Mouse (Mus musculus): ENCODE data around the gene Lrrc28. TPM values are rescaled to one million over a fixed set of nuclear protein-coding genes. Genes with fewer than 3 reads are reported as not detected.

Gene Lrrc28
- total and polyA plus RNA-seq, 2 experiments = 22.1 to 40.7 TPM

- Histone ChIP-seq H3K27me3 (ENCODE audit: control insufficient read depth, insufficient read depth, low read length) (no peaks in the 10 kb centered on the region), H3K27ac (replicated peaks; ENCODE audit: insufficient read depth, low read depth, low read length) (no peak overlapping the region), H3K4me1 (ENCODE audit: control insufficient read depth, insufficient read depth, low read length) (no peaks in the 10 kb centered on the region), H3K79me2 (ENCODE audit: control insufficient read depth, insufficient read depth, low read length) (no peaks in the 10 kb centered on the region; the same call in 1 of the 2 replicates), H3K4me3 (ENCODE audit: insufficient read depth, low read depth, low read length) (no peak overlapping the region), H3K9ac (ENCODE audit: low read depth, low read length) (no peak overlapping the region), H3K36me3 (ENCODE audit: control insufficient read depth, insufficient read depth, low read length) (peaks cover 2% of the 10 kb centered on the region; the same call in 1 of the 2 replicates)
- no peak for TF ChIP-seq POLR2A (IDR thresholded peaks at IDR 0.05; ENCODE audit: extremely low read depth, insufficient read depth, low read length)
- TF ChIP-seq CTCF (IDR thresholded peaks at IDR 0.05; ENCODE audit: low read depth, low read length) = no peak
- DNase-seq (ENCODE audit: extremely low read depth, low read depth, low spot score) = no peak
- 82% methylated on average over 2 of the region's 2 CpGs for WGBS
Observed at GRCm38 (mm10) chr7:67554863-67555262, 90.2 kb downstream of the Lrrc28 start.

GRCm38 (mm10) chr7:67551242-67551641 is 93.8 kb downstream of the Lrrc28 start:
- Histone ChIP-seq H3K9ac (ENCODE audit: low read depth, low read length) (no peak overlapping the region), H3K36me3 (ENCODE audit: control insufficient read depth, insufficient read depth, low read length) (no peaks in the 10 kb centered on the region; the same call in 1 of the 2 replicates), H3K79me2 (ENCODE audit: control insufficient read depth, insufficient read depth, low read length) (no peaks in the 10 kb centered on the region; the same call in 1 of the 2 replicates), H3K4me3 (ENCODE audit: insufficient read depth, low read depth, low read length) (no peak overlapping the region), H3K27me3 (ENCODE audit: control insufficient read depth, insufficient read depth, low read length) (no peaks in the 10 kb centered on the region), H3K4me1 (ENCODE audit: control insufficient read depth, insufficient read depth, low read length) (no peaks in the 10 kb centered on the region), H3K27ac (replicated peaks; ENCODE audit: insufficient read depth, low read depth, low read length) (no peak overlapping the region)
- WGBS = 96% methylated on average over 2 of the region's 2 CpGs
- no peak for DNase-seq (ENCODE audit: extremely low read depth, low read depth, low spot score)
- TF ChIP-seq CTCF (IDR thresholded peaks at IDR 0.05; ENCODE audit: low read depth, low read length) (no peak), POLR2A (IDR thresholded peaks at IDR 0.05; ENCODE audit: extremely low read depth, insufficient read depth, low read length) (no peak)

DNA sequence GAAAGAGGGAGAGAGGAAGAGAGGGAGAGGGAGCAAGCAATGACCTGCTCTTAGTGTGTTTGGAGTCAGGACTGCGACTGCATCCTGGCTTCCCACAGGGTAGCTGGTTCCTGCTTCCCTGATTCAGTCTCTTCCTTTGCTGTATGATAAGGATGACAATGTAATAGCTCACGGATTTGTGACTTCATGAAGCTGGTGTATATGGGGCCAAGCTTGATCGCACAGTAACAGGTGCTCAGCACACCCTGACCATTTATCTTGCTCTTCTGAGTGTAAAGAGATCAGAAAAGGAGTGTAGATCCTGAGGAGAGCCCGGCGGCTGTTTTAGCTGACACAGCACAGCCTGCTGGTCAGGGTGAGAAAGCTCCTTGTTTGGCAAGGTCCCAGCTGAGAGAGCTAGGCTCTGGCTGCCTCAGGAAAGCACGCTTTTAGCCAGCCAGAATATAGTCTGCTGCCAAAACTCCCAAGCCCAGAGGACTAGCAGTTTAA is 96.0 kb downstream of the Lrrc28 start:
- Histone ChIP-seq H3K36me3 (ENCODE audit: control insufficient read depth, insufficient read depth, low read length) (0 out of 2 replicates have a peak, but pooled peaks cover 3% of the 10 kb centered on the region), H3K27ac (replicated peaks; ENCODE audit: insufficient read depth, low read depth, low read length) (no peak overlapping the region), H3K79me2 (ENCODE audit: control insufficient read depth, insufficient read depth, low read length) (no peaks in the 10 kb centered on the region; the same call in 1 of the 2 replicates), H3K4me1 (ENCODE audit: control insufficient read depth, insufficient read depth, low read length) (no peaks in the 10 kb centered on the region), H3K9ac (ENCODE audit: low read depth, low read length) (no peak overlapping the region), H3K4me3 (ENCODE audit: insufficient read depth, low read depth, low read length) (no peak overlapping the region), H3K27me3 (ENCODE audit: control insufficient read depth, insufficient read depth, low read length) (no peaks in the 10 kb centered on the region)
- DNase-seq (ENCODE audit: extremely low read depth, low read depth, low spot score) = peak; percentile 79
- WGBS = 32% methylated on average over 6 of the region's 6 CpGs
- peak; percentile 73 for TF ChIP-seq CTCF (IDR thresholded peaks at IDR 0.05; ENCODE audit: low read depth, low read length)
- no peak for TF ChIP-seq POLR2A (IDR thresholded peaks at IDR 0.05; ENCODE audit: extremely low read depth, insufficient read depth, low read length)

DNA sequence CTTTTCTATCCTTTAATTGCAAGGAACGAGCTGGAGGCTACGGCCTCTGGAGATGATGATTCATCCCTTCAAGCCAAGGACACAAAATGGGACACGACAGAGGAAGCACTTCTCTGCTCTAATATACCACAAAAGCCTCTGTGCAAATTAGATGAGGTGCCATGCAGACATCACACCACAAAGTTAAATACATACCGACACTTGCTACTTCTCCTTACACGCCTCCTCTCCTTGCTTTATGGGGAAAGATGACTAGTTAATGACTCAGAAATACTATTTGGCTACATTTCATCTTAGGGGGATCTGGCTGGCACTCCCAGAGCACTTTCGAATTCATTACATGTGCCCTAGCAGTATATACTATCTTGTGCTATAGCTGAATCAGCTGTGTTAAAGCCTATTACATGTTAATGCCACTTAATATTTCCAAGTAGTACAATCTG is 96.4 kb downstream of the Lrrc28 start:
- no peak for DNase-seq (ENCODE audit: extremely low read depth, low read depth, low spot score)
- WGBS = 87% methylated on average over 6 of the region's 6 CpGs
- no peak overlapping the region for H3K4me3 ChIP-seq (ENCODE audit: insufficient read depth, low read depth, low read length)
- H3K9ac ChIP-seq (ENCODE audit: low read depth, low read length) = no peak overlapping the region
- no peaks in the 10 kb centered on the region for H3K79me2 ChIP-seq (ENCODE audit: control insufficient read depth, insufficient read depth, low read length)
- no peak overlapping the region for H3K27ac ChIP-seq (replicated peaks; ENCODE audit: insufficient read depth, low read depth, low read length)
- H3K36me3 ChIP-seq (ENCODE audit: control insufficient read depth, insufficient read depth, low read length) = 0 out of 2 replicates have a peak, but pooled peaks cover 3% of the 10 kb centered on the region
- no peak for TF ChIP-seq CTCF (IDR thresholded peaks at IDR 0.05; ENCODE audit: low read depth, low read length)
- no peak for TF ChIP-seq POLR2A (IDR thresholded peaks at IDR 0.05; ENCODE audit: extremely low read depth, insufficient read depth, low read length)
- no peaks in the 10 kb centered on the region for H3K4me1 ChIP-seq (ENCODE audit: control insufficient read depth, insufficient read depth, low read length)
- H3K27me3 ChIP-seq (ENCODE audit: control insufficient read depth, insufficient read depth, low read length) = no peaks in the 10 kb centered on the region

DNA sequence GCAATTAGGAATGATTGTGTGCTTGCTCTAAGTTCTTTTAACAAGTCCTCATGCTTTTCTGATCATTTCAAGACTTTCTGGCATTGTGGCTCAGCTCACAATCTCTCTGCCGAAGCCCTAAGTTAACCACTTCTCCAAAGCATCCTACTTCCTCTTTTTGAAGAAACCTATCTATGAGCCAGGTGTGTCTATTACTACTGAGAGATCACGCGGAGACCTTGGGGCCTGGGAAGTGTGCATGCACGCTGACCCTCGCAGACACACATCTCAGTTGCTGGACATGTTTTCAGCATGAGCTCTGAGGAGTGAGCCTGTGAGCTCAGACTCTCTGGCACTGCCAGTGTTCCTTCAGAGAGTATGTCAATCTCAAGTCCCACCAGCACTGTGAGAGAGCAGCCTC is 98.8 kb downstream of the Lrrc28 start:
- TF ChIP-seq CTCF (IDR thresholded peaks at IDR 0.05; ENCODE audit: low read depth, low read length) (no peak), POLR2A (IDR thresholded peaks at IDR 0.05; ENCODE audit: extremely low read depth, insufficient read depth, low read length) (no peak)
- no peaks in the 10 kb centered on the region for H3K4me1 ChIP-seq (ENCODE audit: control insufficient read depth, insufficient read depth, low read length)
- DNase-seq (ENCODE audit: extremely low read depth, low read depth, low spot score) = no peak
- no peaks in the 10 kb centered on the region for H3K79me2 ChIP-seq (ENCODE audit: control insufficient read depth, insufficient read depth, low read length)
- WGBS = 95% methylated on average over 5 of the region's 5 CpGs
- H3K4me3 ChIP-seq (ENCODE audit: insufficient read depth, low read depth, low read length) = no peak overlapping the region
- peaks cover 15% of the 10 kb centered on the region for H3K36me3 ChIP-seq (ENCODE audit: control insufficient read depth, insufficient read depth, low read length)
- H3K27ac ChIP-seq (replicated peaks; ENCODE audit: insufficient read depth, low read depth, low read length) = no peak overlapping the region
- H3K27me3 ChIP-seq (ENCODE audit: control insufficient read depth, insufficient read depth, low read length) = no peaks in the 10 kb centered on the region
- H3K9ac ChIP-seq (ENCODE audit: low read depth, low read length) = no peak overlapping the region

DNA sequence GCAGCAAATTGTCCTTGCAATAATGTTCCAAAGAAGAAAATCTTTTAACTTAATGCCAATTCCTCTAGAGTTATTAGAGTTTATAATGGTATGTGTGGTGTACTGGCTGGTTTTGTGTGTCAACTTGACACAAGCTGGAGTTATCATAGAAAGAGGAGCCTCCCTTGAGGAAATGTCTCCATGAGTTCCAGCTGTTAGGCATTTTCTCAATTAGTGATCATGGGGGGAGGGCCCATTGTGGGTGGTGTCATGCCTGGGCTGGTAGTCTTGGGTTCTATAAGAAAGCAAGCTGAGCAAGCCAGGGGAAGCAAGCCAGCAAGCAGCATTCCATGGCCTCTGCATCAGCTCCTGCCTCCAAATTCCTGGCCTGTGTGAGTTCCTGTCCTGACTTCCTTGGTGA is 100.5 kb downstream of the Lrrc28 start:
- no peaks in the 10 kb centered on the region for H3K4me1 ChIP-seq (ENCODE audit: control insufficient read depth, insufficient read depth, low read length)
- H3K27ac ChIP-seq (replicated peaks; ENCODE audit: insufficient read depth, low read depth, low read length) = no peak overlapping the region
- peaks cover 22% of the 10 kb centered on the region for H3K36me3 ChIP-seq (ENCODE audit: control insufficient read depth, insufficient read depth, low read length)
- H3K27me3 ChIP-seq (ENCODE audit: control insufficient read depth, insufficient read depth, low read length) = no peaks in the 10 kb centered on the region
- no peak overlapping the region for H3K4me3 ChIP-seq (ENCODE audit: insufficient read depth, low read depth, low read length)
- DNase-seq (ENCODE audit: extremely low read depth, low read depth, low spot score) = no peak
- no peaks in the 10 kb centered on the region for H3K79me2 ChIP-seq (ENCODE audit: control insufficient read depth, insufficient read depth, low read length)
- TF ChIP-seq POLR2A (IDR thresholded peaks at IDR 0.05; ENCODE audit: extremely low read depth, insufficient read depth, low read length) = no peak
- TF ChIP-seq CTCF (IDR thresholded peaks at IDR 0.05; ENCODE audit: low read depth, low read length) = no peak
- H3K9ac ChIP-seq (ENCODE audit: low read depth, low read length) = no peak overlapping the region
